ENCODE assay signal across 9 mouse cellular contexts in the genomic region with DNA sequence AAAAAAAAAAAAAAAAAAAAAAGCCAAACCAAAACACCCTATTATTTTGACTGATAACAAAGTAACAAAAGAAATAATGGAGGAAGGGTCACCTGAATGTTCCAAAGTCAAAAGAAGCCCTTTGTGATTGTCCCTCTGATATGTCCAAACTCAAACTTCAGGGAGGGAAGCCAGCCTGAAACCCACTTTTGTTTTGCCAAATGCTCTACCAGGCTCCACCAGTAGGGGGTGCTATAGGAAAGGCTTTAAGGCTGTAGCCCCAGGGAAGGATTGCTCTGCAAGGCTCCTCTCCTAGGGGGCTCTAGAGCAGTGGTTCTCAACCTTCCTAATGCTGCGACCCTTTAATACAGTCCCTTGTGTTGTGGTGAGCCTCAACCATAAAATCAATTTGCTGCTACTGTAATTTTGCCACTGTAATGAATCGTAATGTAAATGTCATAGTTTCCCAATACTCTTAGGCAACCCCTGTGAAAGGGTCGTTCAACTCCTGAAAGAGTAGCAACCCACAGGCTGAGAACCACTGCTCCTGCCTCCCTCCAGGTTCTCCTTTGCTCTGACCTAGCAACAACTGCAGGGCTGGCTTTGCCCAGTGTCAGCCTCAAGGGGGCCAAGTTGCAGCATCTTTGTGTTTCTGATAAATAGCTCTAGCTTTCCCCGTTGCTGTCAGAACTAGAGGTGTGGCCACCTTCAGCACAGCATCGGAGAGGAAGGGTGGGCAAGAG. TPM values are rescaled to one million over a fixed set of nuclear protein-coding genes. Genes with fewer than 3 reads are reported as not detected.
DNase-seq lines count a peak whose midpoint lies in the region; ATAC-seq and TF ChIP-seq lines count a peak whose summit lies in the region.
"Had no signal": no experiment of that assay in that cellular context is flagged by ENCODE, and none has a peak within 500 bp of the region (broad histone marks: within the 10 kb centered on the region; RNA-seq: fewer than 3 reads in every experiment).

No protein-coding gene starts in this region.

- no peak overlapping the region for H3K4me3 ChIP-seq in kidney, embryonic 15.5 days (replicated peaks)
- H3K4me3 ChIP-seq in hindbrain, embryonic 12.5 days = no peak overlapping the region
- H3K4me3 ChIP-seq: embryonic facial prominence, embryonic 13.5 days had no signal

- no peaks in the 10 kb centered on the region for H3K4me1 ChIP-seq in kidney, embryonic 15.5 days
- H3K4me1 ChIP-seq in hindbrain, embryonic 12.5 days = 0 out of 2 replicates have a peak, but pooled peaks cover 2% of the 10 kb centered on the region
- H3K4me1 ChIP-seq: embryonic facial prominence, embryonic 13.5 days had no signal

- DNase-seq in kidney, adult 11 months = peak; percentile 26
- DNase-seq in brain, embryonic 14.5 days (ENCODE audit: low read depth) = peak; percentile 87
- peak; percentile 36 for DNase-seq in fibroblast of lung, adult 2 months (ENCODE audit: low read depth)
- DNase-seq in left cerebral cortex, postnatal 4 days = peak; percentile 82
- DNase-seq in splenic B cell, adult 2 months (ENCODE audit: low read depth, low spot score) = peak; percentile 84

- H3K27me3 ChIP-seq in kidney, embryonic 15.5 days = no peaks in the 10 kb centered on the region
- no peaks in the 10 kb centered on the region for H3K27me3 ChIP-seq in hindbrain, embryonic 12.5 days
- H3K27me3 ChIP-seq in splenic B cell, adult 2 months (ENCODE audit: control insufficient read depth, insufficient read depth, low read length, poor library complexity, severe bottlenecking) = no peaks in the 10 kb centered on the region
- H3K27me3 ChIP-seq: embryonic facial prominence, embryonic 13.5 days had no signal

- intact Hi-C loops in left cerebral cortex, postnatal 4 days (cut with DNase I) = no loop called here

- no peaks in the 10 kb centered on the region for H3K9me3 ChIP-seq in kidney, embryonic 15.5 days (replicated peaks)
- H3K9me3 ChIP-seq in hindbrain, embryonic 12.5 days (replicated peaks) = no peaks in the 10 kb centered on the region
- H3K9me3 ChIP-seq: embryonic facial prominence, embryonic 13.5 days had no signal

- TF ChIP-seq CTCF in brain, embryonic 14.5 days (IDR thresholded peaks at IDR 0.05; ENCODE audit: borderline replicate concordance, extremely low read depth, insufficient read depth, insufficient read length) = peak; percentile 88; the same call in 1 of the 2 replicates

- no peak for ATAC-seq in kidney, embryonic 15.5 days (replicated peaks; ENCODE audit: low FRiP score)
- peak; percentile 27; the same call in 1 of the 2 replicates for ATAC-seq in hindbrain, embryonic 12.5 days (ENCODE audit: low FRiP score)
- peak; percentile 66; the same call in 1 of the 2 replicates for ATAC-seq in monocyte, adult 5-6 weeks (replicated peaks; ENCODE audit: insufficient number of reproducible peaks, low FRiP score, low TSS enrichment, poor library complexity, severe bottlenecking)

- 52% methylated on average over 5 of the region's 5 CpGs for WGBS in kidney, embryonic 15.5 days
- 44% methylated on average over 5 of the region's 5 CpGs for WGBS in hindbrain, embryonic 12.5 days

- no peak for TF ChIP-seq POLR2A in brain, embryonic 14.5 days (IDR thresholded peaks at IDR 0.05; ENCODE audit: borderline replicate concordance, extremely low read depth, insufficient read depth, insufficient read length, poor library complexity, severe bottlenecking)

- no peak overlapping the region for H3K9ac ChIP-seq in kidney, embryonic 15.5 days
- no peak overlapping the region for H3K9ac ChIP-seq in hindbrain, embryonic 12.5 days
- H3K9ac ChIP-seq: embryonic facial prominence, embryonic 13.5 days had no signal

- peaks cover 32% of the 10 kb centered on the region for H3K36me3 ChIP-seq in kidney, embryonic 15.5 days
- H3K36me3 ChIP-seq in hindbrain, embryonic 12.5 days = peaks cover 46% of the 10 kb centered on the region
- no peaks in the 10 kb centered on the region for H3K36me3 ChIP-seq in splenic B cell, adult 2 months (ENCODE audit: control insufficient read depth, insufficient read depth, low read length, poor library complexity, severe bottlenecking)

- H3K4me2 ChIP-seq in kidney, embryonic 15.5 days = no peak overlapping the region
- no peak overlapping the region for H3K4me2 ChIP-seq in hindbrain, embryonic 12.5 days (replicated peaks)
- H3K4me2 ChIP-seq: embryonic facial prominence, embryonic 13.5 days had no signal

- H3K27ac ChIP-seq in kidney, embryonic 15.5 days = no peak overlapping the region
- H3K27ac ChIP-seq in hindbrain, embryonic 12.5 days = peak overlapping the region; percentile 45; the same call in 1 of the 2 replicates
- H3K27ac ChIP-seq: embryonic facial prominence, embryonic 13.5 days had no signal

RNA-seq across cellular contexts. Expression of gene Atp1a3, which starts 24.4 kb away (rescaled TPM):
- 0.68 and 2.1 TPM in 2 replicates for polyA plus RNA-seq in kidney, embryonic 15.5 days (2015; fragmentation: Nextera tagmentation; extraction: Ambion mirVana)
- 160 and 331 TPM in 2 replicates for polyA plus RNA-seq in brain, embryonic 14.5 days (2012; rRNA removed)
- 110 and 121 TPM in 2 replicates for polyA plus RNA-seq in hindbrain, embryonic 12.5 days (2016; fragmentation: Nextera tagmentation; extraction: Ambion mirVana)
- 1,000 to 10,000 TPM; 1,141 to 1,280 TPM for total RNA-seq in left cerebral cortex, postnatal 4 days (2021)
- total RNA-seq in monocyte, adult 5-6 weeks (2017) = 54.0 to 91.3 TPM (median 63.7 TPM) in 3 replicates

RNA-seq across cellular contexts. Expression of gene Grik5, which starts 42.0 kb away (rescaled TPM):
- 5.1 and 7.0 TPM in 2 replicates for polyA plus RNA-seq in kidney, embryonic 15.5 days (2015; fragmentation: Nextera tagmentation; extraction: Ambion mirVana)
- polyA plus RNA-seq in brain, embryonic 14.5 days (2012; rRNA removed) = 155 and 186 TPM in 2 replicates
- 16.5 and 17.1 TPM in 2 replicates for polyA plus RNA-seq in hindbrain, embryonic 12.5 days (2016; fragmentation: Nextera tagmentation; extraction: Ambion mirVana)
- 100 to 1,000 TPM; 204 to 219 TPM for total RNA-seq in left cerebral cortex, postnatal 4 days (2021)
- 0.48 to 2.9 TPM in 2 of 3 replicates, not detected in the other for total RNA-seq in monocyte, adult 5-6 weeks (2017)

RNA-seq across cellular contexts. Expression of gene Zfp574, which starts 42.2 kb away (rescaled TPM):
- 33.9 and 37.1 TPM in 2 replicates for polyA plus RNA-seq in kidney, embryonic 15.5 days (2015; fragmentation: Nextera tagmentation; extraction: Ambion mirVana)
- 45.4 and 46.2 TPM in 2 replicates for polyA plus RNA-seq in brain, embryonic 14.5 days (2012; rRNA removed)
- 39.8 and 40.8 TPM in 2 replicates for polyA plus RNA-seq in hindbrain, embryonic 12.5 days (2016; fragmentation: Nextera tagmentation; extraction: Ambion mirVana)
- total RNA-seq in left cerebral cortex, postnatal 4 days (2021) = 10 to 100 TPM; 25.2 to 26.9 TPM
- total RNA-seq in monocyte, adult 5-6 weeks (2017) = 1.5 to 4.7 TPM (median 3.4 TPM) in 3 replicates

RNA-seq across cellular contexts. Expression of gene Rabac1, which starts 57.6 kb away (rescaled TPM):
- 143 and 153 TPM in 2 replicates for polyA plus RNA-seq in kidney, embryonic 15.5 days (2015; fragmentation: Nextera tagmentation; extraction: Ambion mirVana)
- 244 and 306 TPM in 2 replicates for polyA plus RNA-seq in brain, embryonic 14.5 days (2012; rRNA removed)
- polyA plus RNA-seq in hindbrain, embryonic 12.5 days (2016; fragmentation: Nextera tagmentation; extraction: Ambion mirVana) = 122 and 138 TPM in 2 replicates
- 100 to 1,000 TPM; 246 to 251 TPM for total RNA-seq in left cerebral cortex, postnatal 4 days (2021)
- 82.7 to 149 TPM (median 92.1 TPM) in 3 replicates for total RNA-seq in monocyte, adult 5-6 weeks (2017)

Comparison
In these comparisons a context has a peak if more than half of its experiments do, and no peak if none do; other contexts are left out.
1. DNase-seq: peak in every context shown above with its lines; median percentile 87 in brain, embryonic 14.5 days; 84 in splenic B cell, adult 2 months; 82 in left cerebral cortex, postnatal 4 days; 36 in fibroblast of lung, adult 2 months; 26 in kidney, adult 11 months.
2. RNA of gene Atp1a3, which starts 24.4 kb away (polyA plus RNA-seq): 160 to 331 TPM in brain, embryonic 14.5 days and 110 to 121 TPM in hindbrain, embryonic 12.5 days; 0.68 to 2.1 TPM in kidney, embryonic 15.5 days; every median in the first group is over 10 times any median in the second.